Mouse (Mus musculus): ENCODE data around the gene Kpnb1. TPM values are rescaled to one million over a fixed set of nuclear protein-coding genes. Genes with fewer than 3 reads are reported as not detected.

The Kpnb1 gene
- polyA plus RNA-seq, 1 experiment from 2014 or later = 123 TPM

DNA sequence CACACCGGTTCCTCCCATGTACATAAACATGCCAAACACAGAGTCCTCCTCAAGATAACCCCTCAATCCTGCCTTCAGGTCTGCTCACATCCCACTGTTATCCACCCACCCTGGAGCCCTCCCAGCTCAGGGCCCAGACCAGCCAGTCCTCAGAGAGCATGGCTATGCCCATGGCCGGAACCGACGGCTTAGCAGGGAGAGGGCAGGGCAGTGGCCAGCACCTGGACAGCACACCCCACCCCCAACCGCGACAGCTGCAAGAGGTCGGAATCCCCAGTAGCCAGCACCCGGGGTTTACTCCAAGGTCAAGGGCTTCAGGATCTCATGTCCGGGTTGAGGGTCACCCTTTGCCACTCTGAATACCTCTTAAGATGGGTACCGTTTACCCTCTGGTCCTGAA, 67.5 kb downstream of the Kpnb1 start:
- Histone ChIP-seq H3K4me3 (ENCODE audit: inconsistent target) (no peak overlapping the region), H3K36me3 (ENCODE audit: inconsistent target) (no peaks in the 10 kb centered on the region), H3K79me2 (ENCODE audit: inconsistent target) (no peaks in the 10 kb centered on the region), H3K27ac (no peak overlapping the region)
- WGBS (ENCODE audit: missing documents) = 87% methylated on average over 10 of the region's 10 CpGs

GRCm38 (mm10) chr11:97115797-97116196, 71.9 kb downstream of the Kpnb1 start:
- H3K36me3 ChIP-seq (ENCODE audit: inconsistent target) = no peaks in the 10 kb centered on the region
- no peak overlapping the region for H3K27ac ChIP-seq
- 4% methylated on average over 8 of the region's 11 CpGs for WGBS (ENCODE audit: missing documents)
- no peak overlapping the region for H3K4me3 ChIP-seq (ENCODE audit: inconsistent target)
- no peaks in the 10 kb centered on the region for H3K79me2 ChIP-seq (ENCODE audit: inconsistent target)

GRCm38 (mm10) chr11:97114671-97115601, 72.7 kb downstream of the Kpnb1 start, which contains the start of gene Tbx21:
TSS of gene Tbx21 (minus strand) at chr11:97115331.
- Histone ChIP-seq H3K79me2 (ENCODE audit: inconsistent target) (no peaks in the 10 kb centered on the region), H3K27ac (no peak within 1 kb of the TSS), H3K4me3 (ENCODE audit: inconsistent target) (no peak within 1 kb of the TSS), H3K36me3 (ENCODE audit: inconsistent target) (no peaks in the 10 kb centered on the region)
- 2% methylated on average over 86 of the region's 87 CpGs for WGBS (ENCODE audit: missing documents)

GRCm38 (mm10) chr11:97112519-97113125, 75.1 kb downstream of the Kpnb1 start:
- 94% methylated on average over 9 of the region's 9 CpGs for WGBS (ENCODE audit: missing documents)
- Histone ChIP-seq H3K79me2 (ENCODE audit: inconsistent target) (no peaks in the 10 kb centered on the region), H3K27ac (no peak overlapping the region), H3K4me3 (ENCODE audit: inconsistent target) (no peak overlapping the region), H3K36me3 (ENCODE audit: inconsistent target) (no peaks in the 10 kb centered on the region)

Other genes with a start within 250 kb of the Kpnb1 start
- gene Pnpo, start 243.9 kb downstream of the Kpnb1 start, polyA plus RNA-seq (2018) = 15.4 to 17.0 TPM (median 15.6 TPM) in 3 replicates
- 10.9 to 20.7 TPM (median 12.1 TPM) in 3 replicates for gene Sp2, start 204.9 kb downstream of the Kpnb1 start, polyA plus RNA-seq (2018)
- 0.09 TPM in 1 of 3 replicates, not detected in the others for gene Sp6, start 174.5 kb downstream of the Kpnb1 start, polyA plus RNA-seq (2018)
- gene Scrn2, start 157.9 kb downstream of the Kpnb1 start, polyA plus RNA-seq (2018) = 0.57 to 3.6 TPM (median 1.3 TPM) in 3 replicates
- 0.17 TPM in 1 of 3 replicates, not detected in the others for gene Lrrc46, start 146.5 kb downstream of the Kpnb1 start, polyA plus RNA-seq (2018)
- 25.6 to 38.5 TPM (median 31.8 TPM) in 3 replicates for gene Mrpl10, start 146.3 kb downstream of the Kpnb1 start, polyA plus RNA-seq (2018)
- 6.4 to 9.7 TPM (median 9.5 TPM) in 3 replicates for gene Osbpl7, start 137.3 kb downstream of the Kpnb1 start, polyA plus RNA-seq (2018)
- gene Tbx21, start 72.5 kb downstream of the Kpnb1 start, polyA plus RNA-seq (2018) = 0.09 TPM in 1 of 3 replicates, not detected in the others
- gene Tbkbp1, start 36.4 kb downstream of the Kpnb1 start, polyA plus RNA-seq (2018) = 21.0 to 27.3 TPM (median 25.6 TPM) in 3 replicates
- 33.4 to 65.0 TPM (median 53.5 TPM) in 3 replicates for gene Npepps, start 92.8 kb upstream of the Kpnb1 start, polyA plus RNA-seq (2018)
- 18.4 to 24.4 TPM (median 20.9 TPM) in 3 replicates for gene Mrpl45, start 127.8 kb upstream of the Kpnb1 start, polyA plus RNA-seq (2018)
- gene Gpr179, start 164.2 kb upstream of the Kpnb1 start, polyA plus RNA-seq (2018) = 0.01 TPM in 1 of 3 replicates, not detected in the others
- gene Socs7, start 174.7 kb upstream of the Kpnb1 start, polyA plus RNA-seq (2018) = 6.2 to 10.1 TPM (median 7.0 TPM) in 3 replicates
- 12.8 to 18.7 TPM (median 14.4 TPM) in 3 replicates for gene Arhgap23, start 227.7 kb upstream of the Kpnb1 start, polyA plus RNA-seq (2018)

Measured in macrophage (primary cell).